Comparison of ENCODE assay signal across 9 mouse cellular contexts in the genomic region with DNA sequence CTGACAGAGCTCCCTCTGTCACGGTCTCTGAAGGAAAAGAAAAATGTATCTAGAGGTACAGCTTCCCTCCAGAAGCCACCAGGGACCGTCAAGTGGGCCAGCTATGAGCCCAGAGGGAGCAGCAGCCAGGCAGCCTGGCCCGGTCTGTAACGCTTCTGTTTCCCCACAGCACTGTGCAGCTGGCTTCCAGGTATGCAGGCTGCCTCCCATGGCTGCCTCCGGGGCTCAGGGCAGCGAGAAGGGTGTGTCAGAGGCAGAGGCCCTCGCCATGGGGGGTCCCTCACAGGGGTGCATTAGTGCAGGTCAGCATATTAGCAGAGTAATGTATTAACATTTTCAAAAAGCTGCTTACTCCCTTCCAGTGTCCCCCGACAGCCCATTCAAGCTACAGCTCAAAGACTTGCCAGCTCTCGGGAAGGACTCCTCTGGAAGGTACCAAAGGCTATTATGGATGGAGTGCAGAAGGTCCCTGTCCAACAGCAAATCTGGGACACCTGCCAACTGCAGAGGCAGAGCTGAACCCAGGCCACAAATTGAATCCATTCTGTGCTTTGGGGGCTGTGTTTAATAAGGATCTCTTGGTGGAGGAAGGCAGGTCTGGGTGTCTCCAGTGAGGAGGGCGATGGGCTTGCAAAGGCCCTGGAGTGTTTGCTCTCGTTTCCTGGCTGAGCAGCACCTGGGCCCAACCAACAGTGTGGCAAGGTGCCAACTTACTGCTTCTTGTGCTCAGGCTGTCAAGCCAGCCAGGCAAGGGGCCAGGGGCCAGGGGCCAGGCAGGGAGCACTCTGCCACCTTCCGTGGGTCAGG. TPM values are rescaled to one million over a fixed set of nuclear protein-coding genes. Genes with fewer than 3 reads are reported as not detected.
DNase-seq lines count a peak whose midpoint lies in the region; ATAC-seq lines count a peak whose summit lies in the region.
"Had no signal": no experiment of that assay in that cellular context is flagged by ENCODE, and none has a peak within 500 bp of the region (broad histone marks: within the 10 kb centered on the region; RNA-seq: fewer than 3 reads in every experiment).

No protein-coding gene starts in this region.

- H3K9me3 ChIP-seq in forebrain, embryonic 14.5 days (replicated peaks; ENCODE audit: control insufficient read depth, low read length) = no peaks in the 10 kb centered on the region
- no peaks in the 10 kb centered on the region for H3K9me3 ChIP-seq in forebrain, embryonic 10.5 days
- no peaks in the 10 kb centered on the region for H3K9me3 ChIP-seq in liver, embryonic 12.5 days (replicated peaks)

- no peak for DNase-seq in forebrain, embryonic 14.5 days (ENCODE audit: low spot score)
- no peak for DNase-seq in forebrain, embryonic 10.5 days (ENCODE audit: extremely low spot score, low spot score)
- DNase-seq in Muller cell, postnatal 12 days (ENCODE audit: inconsistent ontology term) = peak; percentile 33
- peak; percentile 44 for DNase-seq in gastrocnemius, postnatal 10 days
- DNase-seq in c-Kit-positive CD71-positive TER-119-positive erythroid progenitor cells, embryonic 14.5 days (ENCODE audit: low spot score) = no peak
- no peak for DNase-seq in layer of hippocampus, adult 11-12 months (ENCODE audit: low spot score)
- DNase-seq in embryo, embryonic 10.5 days (ENCODE audit: low spot score) = no peak

- no peak overlapping the region for H3K4me3 ChIP-seq in forebrain, embryonic 14.5 days (ENCODE audit: low read depth, low read length)
- no peak overlapping the region for H3K4me3 ChIP-seq in forebrain, embryonic 10.5 days
- H3K4me3 ChIP-seq in liver, embryonic 12.5 days = no peak overlapping the region

- H3K27ac ChIP-seq in forebrain, embryonic 14.5 days (ENCODE audit: low read depth, low read length) = no peak overlapping the region
- no peak overlapping the region for H3K27ac ChIP-seq in forebrain, embryonic 10.5 days
- H3K27ac ChIP-seq in liver, embryonic 12.5 days = peak overlapping the region; percentile 82

- 73% methylated on average over 12 of the region's 12 CpGs for WGBS in forebrain, embryonic 14.5 days
- WGBS in forebrain, embryonic 10.5 days = 92% methylated on average over 12 of the region's 12 CpGs
- WGBS in liver, embryonic 12.5 days (ENCODE audit: insufficient replicate concordance) = 84% methylated on average over 12 of the region's 12 CpGs

- H3K9ac ChIP-seq in forebrain, embryonic 14.5 days (ENCODE audit: low read length) = 0 out of 2 replicates have a peak overlapping the region, but pooled peaks have one; percentile 8
- H3K9ac ChIP-seq in liver, embryonic 12.5 days = no peak overlapping the region

- H3K27me3 ChIP-seq in forebrain, embryonic 14.5 days (replicated peaks; ENCODE audit: control insufficient read depth, insufficient read depth, low read length) = no peaks in the 10 kb centered on the region
- no peaks in the 10 kb centered on the region for H3K27me3 ChIP-seq in forebrain, embryonic 10.5 days (ENCODE audit: poor library complexity, severe bottlenecking)
- H3K27me3 ChIP-seq in liver, embryonic 12.5 days (replicated peaks) = no peaks in the 10 kb centered on the region

- ATAC-seq in forebrain, embryonic 14.5 days = no peak
- ATAC-seq in liver, embryonic 12.5 days = no peak

- no peak overlapping the region for H3K4me2 ChIP-seq in forebrain, embryonic 14.5 days (ENCODE audit: low read length)
- no peak overlapping the region for H3K4me2 ChIP-seq in liver, embryonic 12.5 days

- H3K36me3 ChIP-seq in forebrain, embryonic 14.5 days (ENCODE audit: control insufficient read depth, insufficient read depth, low read length) = peaks cover 65% of the 10 kb centered on the region
- peaks cover 66% of the 10 kb centered on the region for H3K36me3 ChIP-seq in forebrain, embryonic 10.5 days (replicated peaks)
- H3K36me3 ChIP-seq in liver, embryonic 12.5 days = peaks cover 74% of the 10 kb centered on the region

- no peaks in the 10 kb centered on the region for H3K4me1 ChIP-seq in forebrain, embryonic 14.5 days (ENCODE audit: control insufficient read depth, insufficient read depth, low read length)
- 0 out of 2 replicates have a peak, but pooled peaks cover 3% of the 10 kb centered on the region for H3K4me1 ChIP-seq in forebrain, embryonic 10.5 days
- peaks cover 45% of the 10 kb centered on the region for H3K4me1 ChIP-seq in liver, embryonic 12.5 days

RNA-seq across cellular contexts. Expression of gene Crocc, which starts 6.6 kb away (rescaled TPM):
- polyA plus RNA-seq in forebrain, embryonic 14.5 days (2014; fragmentation: Nextera tagmentation; extraction: Ambion mirVana) = 6.6 and 7.8 TPM in 2 replicates
- polyA plus RNA-seq in forebrain, embryonic 10.5 days (2016; fragmentation: Nextera tagmentation; extraction: Ambion mirVana) = 10.0 and 10.9 TPM in 2 replicates
- total RNA-seq in gastrocnemius, postnatal 10 days (2021) = 1 to 10 TPM; 3.8 to 9.3 TPM
- polyA plus RNA-seq in liver, embryonic 12.5 days (2016; fragmentation: Nextera tagmentation; extraction: Ambion mirVana) = 1.8 and 2.0 TPM in 2 replicates

RNA-seq across cellular contexts. Expression of gene Necap2, which starts 11.2 kb away (rescaled TPM):
- 36.6 and 41.8 TPM in 2 replicates for polyA plus RNA-seq in forebrain, embryonic 14.5 days (2014; fragmentation: Nextera tagmentation; extraction: Ambion mirVana)
- polyA plus RNA-seq in forebrain, embryonic 10.5 days (2016; fragmentation: Nextera tagmentation; extraction: Ambion mirVana) = 54.1 and 54.7 TPM in 2 replicates
- 10 to 100 TPM; 27.2 to 31.1 TPM for total RNA-seq in gastrocnemius, postnatal 10 days (2021)
- polyA plus RNA-seq in liver, embryonic 12.5 days (2016; fragmentation: Nextera tagmentation; extraction: Ambion mirVana) = 136 and 143 TPM in 2 replicates

RNA-seq across cellular contexts. Expression of gene Spata21, which starts 21.2 kb away (rescaled TPM):
- polyA plus RNA-seq in forebrain, embryonic 14.5 days (2014; fragmentation: Nextera tagmentation; extraction: Ambion mirVana) = 0.19 TPM in 1 of 2 replicates, not detected in the other
- 0.15 and 0.17 TPM in 2 replicates for polyA plus RNA-seq in forebrain, embryonic 10.5 days (2016; fragmentation: Nextera tagmentation; extraction: Ambion mirVana)
- not detected for total RNA-seq in gastrocnemius, postnatal 10 days (2021)
- polyA plus RNA-seq in liver, embryonic 12.5 days (2016; fragmentation: Nextera tagmentation; extraction: Ambion mirVana) = 0.05 TPM in 1 of 2 replicates, not detected in the other
- polyA plus RNA-seq: large intestine, adult 2 months had no signal

RNA-seq across cellular contexts. Expression of gene Mfap2, which starts 56.7 kb away (rescaled TPM):
- polyA plus RNA-seq in forebrain, embryonic 14.5 days (2014; fragmentation: Nextera tagmentation; extraction: Ambion mirVana) = 255 and 287 TPM in 2 replicates
- polyA plus RNA-seq in forebrain, embryonic 10.5 days (2016; fragmentation: Nextera tagmentation; extraction: Ambion mirVana) = 265 TPM in 2 replicates
- total RNA-seq in gastrocnemius, postnatal 10 days (2021) = 10 to 100 TPM; 79.1 to 88.6 TPM
- polyA plus RNA-seq in liver, embryonic 12.5 days (2016; fragmentation: Nextera tagmentation; extraction: Ambion mirVana) = 40.7 and 46.7 TPM in 2 replicates

Comparison
In these comparisons a context has a peak if more than half of its experiments do, and no peak if none do; other contexts are left out.
1. DNase-seq: peak in Muller cell, postnatal 12 days (single experiment) and gastrocnemius, postnatal 10 days (single experiment); none in forebrain, embryonic 14.5 days (single experiment), forebrain, embryonic 10.5 days (single experiment), c-Kit-positive CD71-positive TER-119-positive erythroid progenitor cells, embryonic 14.5 days (single experiment), layer of hippocampus, adult 11-12 months (single experiment) and embryo, embryonic 10.5 days (single experiment).